Mouse (Mus musculus): ENCODE results near the gene Pnp. TPM values are rescaled to one million over a fixed set of nuclear protein-coding genes. Genes with fewer than 3 reads are reported as not detected.
A peak's percentile ranks its signal among the peaks of the same experiment; 100 is the strongest.
"Not testable (repeated sequence)": the region's sequence is repeated elsewhere in the genome, so short reads cannot be mapped to it uniquely, and the experiment has no call there.

The Pnp gene
- total and polyA plus RNA-seq, 2 experiments from 2014 or later, result 20.5 to 22.3 TPM

DNA sequence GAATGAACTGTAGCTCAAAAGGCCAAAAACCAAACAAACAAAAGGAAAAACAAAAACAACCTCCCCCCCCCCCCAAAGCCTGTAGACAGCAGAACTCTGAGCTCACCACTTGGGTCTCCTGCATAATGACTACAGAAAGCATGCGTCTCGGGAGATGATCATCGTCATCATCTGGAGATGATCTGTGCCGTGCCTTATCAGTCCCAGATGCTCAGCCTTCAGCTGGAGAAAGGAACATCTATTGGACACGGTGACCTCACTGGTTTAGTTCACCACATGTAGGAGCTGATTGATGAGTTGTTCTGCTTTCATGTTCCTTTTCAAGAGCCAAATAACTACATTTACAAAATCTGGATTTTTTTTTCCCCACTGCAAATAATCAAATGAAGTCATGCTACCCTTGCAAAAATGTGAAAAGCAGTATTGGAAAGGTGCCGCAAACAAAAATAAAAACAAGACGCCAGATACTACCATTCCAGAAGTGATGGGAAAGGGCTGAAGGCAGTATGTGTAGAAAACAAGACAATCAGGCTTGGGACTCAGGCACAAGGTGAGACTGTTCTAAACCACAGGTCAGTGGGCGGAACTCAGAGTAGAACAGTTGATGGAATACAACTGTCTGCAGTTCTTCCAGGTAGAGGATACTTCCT lies 76.4 kb downstream of the Pnp start, which contains the start of gene Rnase10:
Gene Rnase10 (plus strand): TSS at position 600 of the 650 bp plus-strand sequence.
- DNase-seq (ENCODE audit: low spot score), result no peak
- Histone ChIP-seq H3K27me3 (ENCODE audit: control insufficient read depth, insufficient read depth, low read length) (no peaks in the 10 kb centered on the region), H3K4me1 (ENCODE audit: control insufficient read depth, insufficient read depth) (peaks cover 12% of the 10 kb centered on the region; the same call in 1 of the 2 replicates), H3K4me3 (ENCODE audit: low read depth, low read length) (no peak within 1 kb of the TSS), H3K4me2 (ENCODE audit: low read depth, low read length) (peak within 1 kb of the TSS; percentile 33), H3K9ac (replicated peaks; ENCODE audit: low read depth, low read length) (0 out of 2 replicates have a peak within 1 kb of the TSS, but pooled peaks have one; percentile 9), H3K9me3 (replicated peaks; ENCODE audit: control insufficient read depth, low read length) (no peaks in the 10 kb centered on the region), H3K36me3 (replicated peaks; ENCODE audit: control insufficient read depth, insufficient read depth, low read length) (no peaks in the 10 kb centered on the region), H3K27ac (ENCODE audit: low read depth) (peak within 1 kb of the TSS; percentile 95)
- no peak for ATAC-seq (ENCODE audit: insufficient read depth, low read depth)
- TF ChIP-seq EP300 (IDR thresholded peaks at IDR 0.05; ENCODE audit: low read depth) (no peak), CTCF (IDR thresholded peaks at IDR 0.05; ENCODE audit: low read depth) (no peak)
- 81% methylated on average over 8 of the region's 8 CpGs for WGBS

DNA sequence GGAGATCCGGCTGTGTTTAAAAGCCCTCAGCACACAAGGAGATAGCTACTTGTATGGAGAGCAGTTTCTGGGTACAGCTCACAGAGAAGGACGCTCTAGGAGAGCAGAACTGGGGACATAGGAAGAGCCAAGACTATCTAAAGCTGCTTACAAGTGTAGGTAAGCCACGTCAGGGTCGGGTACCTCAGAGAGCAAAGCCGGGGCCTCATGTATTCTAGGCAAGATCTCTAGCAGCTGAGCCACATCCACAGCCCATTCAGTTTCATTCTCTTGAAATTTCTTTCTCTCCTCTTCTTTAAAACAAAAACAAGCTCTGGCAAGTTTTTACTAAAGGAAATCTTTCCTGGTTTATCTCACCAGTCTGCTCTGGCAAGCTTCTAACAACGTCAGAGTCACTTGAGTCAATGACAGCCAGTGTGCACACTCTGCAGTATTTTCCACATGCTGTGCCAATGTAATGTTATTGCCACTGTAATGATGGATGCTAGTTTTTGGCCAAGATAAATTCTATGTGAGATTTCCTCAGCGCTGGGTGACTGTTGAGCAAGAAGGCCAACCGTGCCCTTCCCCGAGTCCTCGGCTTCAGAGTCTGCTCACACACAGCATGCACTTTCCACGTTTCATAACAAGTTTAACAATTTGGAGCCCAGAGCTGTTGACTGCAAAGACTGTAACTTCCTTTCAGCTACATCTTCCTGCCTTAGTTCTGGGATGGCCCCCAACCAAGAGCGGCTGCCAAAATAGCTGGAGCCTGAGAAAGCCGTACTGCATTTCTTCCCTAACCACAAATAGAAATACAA lies 77.2 kb downstream of the Pnp start:
- peak overlapping the region; percentile 33 for H3K4me2 ChIP-seq (ENCODE audit: low read depth, low read length)
- peak overlapping the region; percentile 95 for H3K27ac ChIP-seq (ENCODE audit: low read depth)
- H3K9ac ChIP-seq (replicated peaks; ENCODE audit: low read depth, low read length), result 0 out of 2 replicates have a peak overlapping the region, but pooled peaks have one; percentile 9
- H3K36me3 ChIP-seq (replicated peaks; ENCODE audit: control insufficient read depth, insufficient read depth, low read length), result no peaks in the 10 kb centered on the region
- TF ChIP-seq EP300 (IDR thresholded peaks at IDR 0.05; ENCODE audit: low read depth) (no peak; the same call in 1 of the 2 replicates), CTCF (IDR thresholded peaks at IDR 0.05; ENCODE audit: low read depth) (no peak)
- no peaks in the 10 kb centered on the region for H3K27me3 ChIP-seq (ENCODE audit: control insufficient read depth, insufficient read depth, low read length)
- H3K4me3 ChIP-seq (ENCODE audit: low read depth, low read length), result no peak overlapping the region
- ATAC-seq (ENCODE audit: insufficient read depth, low read depth), result peak; percentile 93
- WGBS, result 17% methylated on average over 13 of the region's 13 CpGs
- no peaks in the 10 kb centered on the region for H3K9me3 ChIP-seq (replicated peaks; ENCODE audit: control insufficient read depth, low read length)
- H3K4me1 ChIP-seq (ENCODE audit: control insufficient read depth, insufficient read depth), result peaks cover 12% of the 10 kb centered on the region; the same call in 1 of the 2 replicates
- DNase-seq (ENCODE audit: low spot score), result peak; percentile 88

DNA sequence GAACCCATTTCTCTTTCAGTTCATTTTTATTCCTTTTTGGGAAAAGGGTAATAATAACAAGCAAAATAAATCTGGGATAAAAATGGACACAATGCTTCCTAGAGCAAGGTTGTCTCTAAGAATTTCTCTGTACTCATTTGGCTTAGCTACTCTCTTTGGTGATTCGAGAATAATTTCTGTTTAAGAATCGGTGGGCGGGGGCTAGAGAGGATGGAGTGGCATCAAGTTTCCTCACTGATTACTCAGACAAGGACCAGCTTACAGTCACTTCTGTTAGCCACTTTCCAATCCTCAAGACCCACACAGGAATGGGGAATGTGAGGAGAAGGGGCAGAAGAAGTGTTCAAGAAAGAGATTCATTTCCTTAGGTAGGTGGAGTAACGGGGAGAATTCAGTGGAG lies 77.9 kb downstream of the Pnp start:
- no peak overlapping the region; the same call in 1 of the 2 replicates for H3K4me2 ChIP-seq (ENCODE audit: low read depth, low read length)
- ATAC-seq (ENCODE audit: insufficient read depth, low read depth), result no peak
- no peaks in the 10 kb centered on the region for H3K36me3 ChIP-seq (replicated peaks; ENCODE audit: control insufficient read depth, insufficient read depth, low read length)
- no peak overlapping the region for H3K9ac ChIP-seq (replicated peaks; ENCODE audit: low read depth, low read length)
- no peak for TF ChIP-seq CTCF (IDR thresholded peaks at IDR 0.05; ENCODE audit: low read depth)
- TF ChIP-seq EP300 (IDR thresholded peaks at IDR 0.05; ENCODE audit: low read depth), result no peak
- WGBS, result 70% methylated on average over 4 of the region's 4 CpGs
- H3K9me3 ChIP-seq (replicated peaks; ENCODE audit: control insufficient read depth, low read length), result no peaks in the 10 kb centered on the region
- H3K27ac ChIP-seq (ENCODE audit: low read depth), result peak overlapping the region; percentile 95
- DNase-seq (ENCODE audit: low spot score), result no peak
- H3K4me3 ChIP-seq (ENCODE audit: low read depth, low read length), result no peak overlapping the region
- H3K27me3 ChIP-seq (ENCODE audit: control insufficient read depth, insufficient read depth, low read length), result no peaks in the 10 kb centered on the region
- H3K4me1 ChIP-seq (ENCODE audit: control insufficient read depth, insufficient read depth), result peaks cover 12% of the 10 kb centered on the region; the same call in 1 of the 2 replicates

DNA sequence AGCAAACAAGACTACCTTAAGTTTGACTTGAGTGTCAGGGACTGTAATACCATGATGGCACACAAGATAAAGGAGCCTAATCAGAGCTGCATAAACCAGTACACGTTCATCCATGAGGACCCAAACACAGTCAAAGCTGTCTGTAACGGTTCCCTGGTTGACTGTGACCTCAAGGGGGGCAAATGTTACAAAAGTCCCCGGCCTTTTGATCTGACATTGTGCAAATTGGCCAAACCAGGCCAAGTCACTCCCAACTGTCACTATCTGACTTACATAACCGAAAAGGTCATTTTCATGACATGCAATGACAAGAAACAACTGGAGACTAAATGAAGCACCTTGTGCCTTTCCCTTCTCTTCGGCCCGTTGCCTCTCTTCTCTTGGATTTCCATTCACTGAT lies 78.7 kb downstream of the Pnp start:
- Histone ChIP-seq H3K27me3 (ENCODE audit: control insufficient read depth, insufficient read depth, low read length) (no peaks in the 10 kb centered on the region), H3K4me3 (ENCODE audit: low read depth, low read length) (no peak overlapping the region), H3K4me1 (ENCODE audit: control insufficient read depth, insufficient read depth) (peaks cover 12% of the 10 kb centered on the region; the same call in 1 of the 2 replicates), H3K9ac (replicated peaks; ENCODE audit: low read depth, low read length) (no peak overlapping the region), H3K4me2 (ENCODE audit: low read depth, low read length) (no peak overlapping the region), H3K36me3 (replicated peaks; ENCODE audit: control insufficient read depth, insufficient read depth, low read length) (no peaks in the 10 kb centered on the region), H3K27ac (ENCODE audit: low read depth) (peak overlapping the region; percentile 95), H3K9me3 (replicated peaks; ENCODE audit: control insufficient read depth, low read length) (no peaks in the 10 kb centered on the region)
- DNase-seq (ENCODE audit: low spot score), result no peak
- TF ChIP-seq CTCF (IDR thresholded peaks at IDR 0.05; ENCODE audit: low read depth), result no peak
- no peak for TF ChIP-seq EP300 (IDR thresholded peaks at IDR 0.05; ENCODE audit: low read depth)
- no peak for ATAC-seq (ENCODE audit: insufficient read depth, low read depth)
- 82% methylated on average over 6 of the region's 6 CpGs for WGBS

DNA sequence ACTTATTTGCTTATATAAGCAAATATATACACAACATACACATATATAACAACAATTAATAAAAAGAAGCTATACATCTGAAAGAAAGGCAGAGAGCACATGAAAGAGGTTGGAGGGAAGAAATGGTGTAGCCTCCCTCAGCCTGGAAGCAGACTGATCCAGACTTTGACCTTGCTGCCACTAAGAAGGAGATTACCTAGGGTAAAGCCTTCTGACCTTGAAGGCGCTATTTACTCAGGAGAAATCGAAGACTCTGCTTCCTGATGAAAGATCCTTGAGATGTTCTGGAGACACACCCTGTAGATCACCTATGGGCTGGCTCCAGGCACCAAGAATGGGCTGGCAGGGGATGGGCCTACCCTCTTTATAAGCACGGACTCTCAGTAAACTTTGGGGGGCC lies 83.8 kb downstream of the Pnp start:
- not testable (repeated sequence) for H3K27me3 ChIP-seq (ENCODE audit: control insufficient read depth, insufficient read depth, low read length); H3K36me3 ChIP-seq (replicated peaks; ENCODE audit: control insufficient read depth, insufficient read depth, low read length); H3K4me1 ChIP-seq (ENCODE audit: control insufficient read depth, insufficient read depth); H3K9ac ChIP-seq (replicated peaks; ENCODE audit: low read depth, low read length); H3K27ac ChIP-seq (ENCODE audit: low read depth); ATAC-seq (ENCODE audit: insufficient read depth, low read depth); H3K4me3 ChIP-seq (ENCODE audit: low read depth, low read length); H3K9me3 ChIP-seq (replicated peaks; ENCODE audit: control insufficient read depth, low read length); H3K4me2 ChIP-seq (ENCODE audit: low read depth, low read length); DNase-seq (ENCODE audit: low spot score)
- 79% methylated on average over 3 of the region's 3 CpGs for WGBS

Other genes starting within 250 kb of the Pnp start
- gene Olfr747, start 237.9 kb upstream of the Pnp start, total RNA-seq (2014; rRNA removed; ENCODE audit: low replicate concordance), result not detected in 2 replicates
- gene Olfr747, start 237.9 kb upstream of the Pnp start, polyA plus RNA-seq (2015; fragmentation: Nextera tagmentation; extraction: Ambion mirVana), result not detected in 2 replicates
- not detected in 2 replicates for gene Olfr748, start 223.7 kb upstream of the Pnp start, total RNA-seq (2014; rRNA removed; ENCODE audit: low replicate concordance)
- not detected in 2 replicates for gene Olfr748, start 223.7 kb upstream of the Pnp start, polyA plus RNA-seq (2015; fragmentation: Nextera tagmentation; extraction: Ambion mirVana)
- gene Olfr749, start 186.0 kb upstream of the Pnp start, total RNA-seq (2014; rRNA removed; ENCODE audit: low replicate concordance), result not detected in 2 replicates
- gene Olfr749, start 186.0 kb upstream of the Pnp start, polyA plus RNA-seq (2015; fragmentation: Nextera tagmentation; extraction: Ambion mirVana), result not detected in 2 replicates
- gene Ttc5, start 145.6 kb upstream of the Pnp start, total RNA-seq (2014; rRNA removed; ENCODE audit: low replicate concordance), result 31.0 and 69.1 TPM in 2 replicates
- 30.9 and 31.9 TPM in 2 replicates for gene Ttc5, start 145.6 kb upstream of the Pnp start, polyA plus RNA-seq (2015; fragmentation: Nextera tagmentation; extraction: Ambion mirVana)
- not detected in 2 replicates for gene Ccnb1ip1, start 123.3 kb upstream of the Pnp start, total RNA-seq (2014; rRNA removed; ENCODE audit: low replicate concordance)
- not detected in 2 replicates for gene Ccnb1ip1, start 123.3 kb upstream of the Pnp start, polyA plus RNA-seq (2015; fragmentation: Nextera tagmentation; extraction: Ambion mirVana)
- gene Parp2, start 123.2 kb upstream of the Pnp start, total RNA-seq (2014; rRNA removed; ENCODE audit: low replicate concordance), result 10.7 and 11.2 TPM in 2 replicates
- 20.4 and 24.4 TPM in 2 replicates for gene Parp2, start 123.2 kb upstream of the Pnp start, polyA plus RNA-seq (2015; fragmentation: Nextera tagmentation; extraction: Ambion mirVana)
- 10.8 and 29.3 TPM in 2 replicates for gene Tep1, start 60.5 kb upstream of the Pnp start, total RNA-seq (2014; rRNA removed; ENCODE audit: low replicate concordance)
- 4.7 and 6.1 TPM in 2 replicates for gene Tep1, start 60.5 kb upstream of the Pnp start, polyA plus RNA-seq (2015; fragmentation: Nextera tagmentation; extraction: Ambion mirVana)
- not detected in 2 replicates for gene Klhl33, start 33.6 kb upstream of the Pnp start, total RNA-seq (2014; rRNA removed; ENCODE audit: low replicate concordance)
- gene Klhl33, start 33.6 kb upstream of the Pnp start, polyA plus RNA-seq (2015; fragmentation: Nextera tagmentation; extraction: Ambion mirVana), result 0.85 and 1.4 TPM in 2 replicates
- 81.8 and 106 TPM in 2 replicates for gene Osgep, start 6.2 kb upstream of the Pnp start, total RNA-seq (2014; rRNA removed; ENCODE audit: low replicate concordance)
- 93.3 and 96.6 TPM in 2 replicates for gene Osgep, start 6.2 kb upstream of the Pnp start, polyA plus RNA-seq (2015; fragmentation: Nextera tagmentation; extraction: Ambion mirVana)
- 44.3 and 52.7 TPM in 2 replicates for gene Apex1, start 6.1 kb upstream of the Pnp start, total RNA-seq (2014; rRNA removed; ENCODE audit: low replicate concordance)
- 70.3 and 77.2 TPM in 2 replicates for gene Apex1, start 6.1 kb upstream of the Pnp start, polyA plus RNA-seq (2015; fragmentation: Nextera tagmentation; extraction: Ambion mirVana)
- 16.6 and 39.0 TPM in 2 replicates for gene Pip4p1, start 226 bp upstream of the Pnp start, total RNA-seq (2014; rRNA removed; ENCODE audit: low replicate concordance)
- gene Pip4p1, start 226 bp upstream of the Pnp start, polyA plus RNA-seq (2015; fragmentation: Nextera tagmentation; extraction: Ambion mirVana), result 20.4 and 24.8 TPM in 2 replicates
- 17.5 TPM in 1 of 2 replicates, not detected in the other for gene Gm49342, start 13.4 kb downstream of the Pnp start, total RNA-seq (2014; rRNA removed; ENCODE audit: low replicate concordance)
- not detected in 2 replicates for gene Gm49342, start 13.4 kb downstream of the Pnp start, polyA plus RNA-seq (2015; fragmentation: Nextera tagmentation; extraction: Ambion mirVana)
- gene Pnp2, start 24.9 kb downstream of the Pnp start, total RNA-seq (2014; rRNA removed; ENCODE audit: low replicate concordance), result 0.46 TPM in 1 of 2 replicates, not detected in the other
- gene Pnp2, start 24.9 kb downstream of the Pnp start, polyA plus RNA-seq (2015; fragmentation: Nextera tagmentation; extraction: Ambion mirVana), result 0.27 TPM in 2 replicates
- not detected in 2 replicates for gene Rnase10, start 76.7 kb downstream of the Pnp start, total RNA-seq (2014; rRNA removed; ENCODE audit: low replicate concordance)
- 0.32 and 0.38 TPM in 2 replicates for gene Rnase10, start 76.7 kb downstream of the Pnp start, polyA plus RNA-seq (2015; fragmentation: Nextera tagmentation; extraction: Ambion mirVana)
- not detected in 2 replicates for gene Rnase9, start 110.8 kb downstream of the Pnp start, total RNA-seq (2014; rRNA removed; ENCODE audit: low replicate concordance)
- not detected in 2 replicates for gene Rnase9, start 110.8 kb downstream of the Pnp start, polyA plus RNA-seq (2015; fragmentation: Nextera tagmentation; extraction: Ambion mirVana)
- not detected in 2 replicates for gene Rnase11, start 119.1 kb downstream of the Pnp start, total RNA-seq (2014; rRNA removed; ENCODE audit: low replicate concordance)
- not detected in 2 replicates for gene Rnase11, start 119.1 kb downstream of the Pnp start, polyA plus RNA-seq (2015; fragmentation: Nextera tagmentation; extraction: Ambion mirVana)
- not detected in 2 replicates for gene Rnase12, start 126.6 kb downstream of the Pnp start, total RNA-seq (2014; rRNA removed; ENCODE audit: low replicate concordance)
- gene Rnase12, start 126.6 kb downstream of the Pnp start, polyA plus RNA-seq (2015; fragmentation: Nextera tagmentation; extraction: Ambion mirVana), result 0.40 TPM in 1 of 2 replicates, not detected in the other
- not detected in 2 replicates for gene Olfr750, start 143.4 kb downstream of the Pnp start, total RNA-seq (2014; rRNA removed; ENCODE audit: low replicate concordance)
- gene Olfr750, start 143.4 kb downstream of the Pnp start, polyA plus RNA-seq (2015; fragmentation: Nextera tagmentation; extraction: Ambion mirVana), result not detected in 2 replicates
- 53.3 and 58.1 TPM in 2 replicates for gene Rnase4, start 160.0 kb downstream of the Pnp start, total RNA-seq (2014; rRNA removed; ENCODE audit: low replicate concordance)
- gene Rnase4, start 160.0 kb downstream of the Pnp start, polyA plus RNA-seq (2015; fragmentation: Nextera tagmentation; extraction: Ambion mirVana), result 29.1 and 32.5 TPM in 2 replicates
- 9.3 TPM in 1 of 2 replicates, not detected in the other for gene Ang, start 160.1 kb downstream of the Pnp start, total RNA-seq (2014; rRNA removed; ENCODE audit: low replicate concordance)
- gene Ang, start 160.1 kb downstream of the Pnp start, polyA plus RNA-seq (2015; fragmentation: Nextera tagmentation; extraction: Ambion mirVana), result 2.6 and 2.9 TPM in 2 replicates
- not detected in 2 replicates for gene Eddm3b, start 183.3 kb downstream of the Pnp start, total RNA-seq (2014; rRNA removed; ENCODE audit: low replicate concordance)
- not detected in 2 replicates for gene Eddm3b, start 183.3 kb downstream of the Pnp start, polyA plus RNA-seq (2015; fragmentation: Nextera tagmentation; extraction: Ambion mirVana)
- gene Rnase6, start 192.8 kb downstream of the Pnp start, total RNA-seq (2014; rRNA removed; ENCODE audit: low replicate concordance), result not detected in 2 replicates
- gene Rnase6, start 192.8 kb downstream of the Pnp start, polyA plus RNA-seq (2015; fragmentation: Nextera tagmentation; extraction: Ambion mirVana), result 0.63 and 0.81 TPM in 2 replicates
- gene Rnase1, start 215.7 kb downstream of the Pnp start, total RNA-seq (2014; rRNA removed; ENCODE audit: low replicate concordance), result not detected in 2 replicates
- gene Rnase1, start 215.7 kb downstream of the Pnp start, polyA plus RNA-seq (2015; fragmentation: Nextera tagmentation; extraction: Ambion mirVana), result 0.23 and 0.67 TPM in 2 replicates
- not detected in 2 replicates for gene Rnase2b, start 231.2 kb downstream of the Pnp start, total RNA-seq (2014; rRNA removed; ENCODE audit: low replicate concordance)
- gene Rnase2b, start 231.2 kb downstream of the Pnp start, polyA plus RNA-seq (2015; fragmentation: Nextera tagmentation; extraction: Ambion mirVana), result not detected in 2 replicates

Data from heart, postnatal 0 days (tissue).